Mouse (Mus musculus): ENCODE measurements around the gene Rad51c. TPM values are rescaled to one million over a fixed set of nuclear protein-coding genes. Genes with fewer than 3 reads are reported as not detected.

The Rad51c gene
- polyA plus RNA-seq, 1 experiment from 2014 or later = 14.6 TPM

Other genes with a start within 250 kb of the Rad51c start
- gene Ppm1e, start 45.9 kb downstream of the Rad51c start, polyA plus RNA-seq (2014; fragmentation: Nextera tagmentation; extraction: Ambion mirVana) = 13.4 TPM in 2 replicates
- 0.33 and 0.61 TPM in 2 replicates for gene Tex14, start 111 bp upstream of the Rad51c start, polyA plus RNA-seq (2014; fragmentation: Nextera tagmentation; extraction: Ambion mirVana)
- gene Gm11492, start 161.7 kb upstream of the Rad51c start, polyA plus RNA-seq (2014; fragmentation: Nextera tagmentation; extraction: Ambion mirVana) = not detected in 2 replicates
- 8.0 and 8.8 TPM in 2 replicates for gene Sept4, start 163.9 kb upstream of the Rad51c start, polyA plus RNA-seq (2014; fragmentation: Nextera tagmentation; extraction: Ambion mirVana)
- 72.2 and 75.6 TPM in 2 replicates for gene Mtmr4, start 187.2 kb upstream of the Rad51c start, polyA plus RNA-seq (2014; fragmentation: Nextera tagmentation; extraction: Ambion mirVana)
- 0.37 and 0.52 TPM in 2 replicates for gene Hsf5, start 212.2 kb upstream of the Rad51c start, polyA plus RNA-seq (2014; fragmentation: Nextera tagmentation; extraction: Ambion mirVana)